Mouse (Mus musculus) heart, postnatal 0 days (tissue): ENCODE measurements around the gene Stradb. TPM values are rescaled to one million over a fixed set of nuclear protein-coding genes. Genes with fewer than 3 reads are reported as not detected.
A peak's percentile ranks its signal among the peaks of the same experiment; 100 is the strongest.

Source experiments
- ATAC-seq: fragments of 200-750 bp; cut with Nextera tagmentation; 2 replicates; pipeline ENCODE4 v1.8.0; 2017; ENCODE audit warnings: low read depth, moderate number of reproducible peaks, moderate library complexity; ENCODE audit not compliant: insufficient read depth
- DNase-seq: peaks from one replicate; pipeline ENCODE4 v3.0.0-alpha.2; 2016; ENCODE audit warnings: low spot score
- H3K27ac ChIP-seq: fragments of 300-500 bp; sonication (generic); 2 replicates; pipeline ENCODE4 v1.5.1; 2014; ENCODE audit warnings: low read depth, mild to moderate bottlenecking
- H3K27me3 ChIP-seq: fragments of 300-500 bp; sonication (generic); 2 replicates; pipeline ENCODE4 v1.6.1; 2014; ENCODE audit warnings: low read length, mixed read lengths; ENCODE audit not compliant: control insufficient read depth, insufficient read depth
- H3K36me3 ChIP-seq: fragments of 300-500 bp; sonication (generic); replicated peaks from 2 replicates; pipeline ENCODE4 v1.6.1; 2014; ENCODE audit warnings: low read length, mixed read lengths; ENCODE audit not compliant: control insufficient read depth, insufficient read depth
- H3K4me1 ChIP-seq: fragments of 300-500 bp; sonication (generic); 2 replicates; pipeline ENCODE4 v1.6.1; 2014; ENCODE audit warnings: antibody characterized with exemption; ENCODE audit not compliant: control insufficient read depth, insufficient read depth
- H3K4me2 ChIP-seq: fragments of 300-500 bp; sonication (generic); 2 replicates; pipeline ENCODE4 v1.6.1; 2014; ENCODE audit warnings: low read depth, mild to moderate bottlenecking, low read length, moderate library complexity
- H3K4me3 ChIP-seq: fragments of 300-500 bp; sonication (generic); 2 replicates; pipeline ENCODE4 v1.5.1; 2014; ENCODE audit warnings: low read depth, low read length
- H3K9ac ChIP-seq: fragments of 300-500 bp; sonication (generic); replicated peaks from 2 replicates; pipeline ENCODE4 v1.6.1; 2014; ENCODE audit warnings: low read depth, low read length, mixed read lengths
- H3K9me3 ChIP-seq: fragments of 300-500 bp; sonication (generic); replicated peaks from 2 replicates; pipeline ENCODE4 v1.6.1; 2016; ENCODE audit warnings: low read length; ENCODE audit not compliant: control insufficient read depth
- CTCF ChIP-seq: IDR thresholded peaks from 2 replicates; pipeline ENCODE4 v1.5.1; 2016; ENCODE audit warnings: antibody characterized with exemption, control low read depth, low read depth
- EP300 ChIP-seq: IDR thresholded peaks from 2 replicates; pipeline ENCODE4 v1.6.1; 2016; ENCODE audit warnings: antibody characterized with exemption, low read depth
- WGBS: fragments of 180-500 bp; shearing (Covaris S2); extraction: QIAGEN DNeasy Blood & Tissue Kit; methylation state at CpG from one replicate; pipeline ENCODE4 v1.1.7; 2014; 5-methylcytosine and 5-hydroxymethylcytosine counted together
- polyA plus RNA-seq: library from polyadenylated mRNA; unstranded; fragments of >200 nt; fragmentation: Nextera tagmentation; extraction: Ambion mirVana; gene quantifications from 2 replicates; pipeline ENCODE4 v1.2.1, GENCODE M21; 2015
- total RNA-seq: library from RNA; depleted of rRNA; stranded (reverse); fragments of >200 nt; gene quantifications from 2 replicates; pipeline ENCODE4 v1.2.3, GENCODE M21; 2014; ENCODE audit warnings: low replicate concordance

The Stradb gene
- total and polyA plus RNA-seq, 2 experiments from 2014 or later, result 22.7 to 25.1 TPM

GRCm38 (mm10) chr1:58945960-58946670 is 27.2 kb upstream of the Stradb start:
- H3K27ac ChIP-seq, result peak overlapping the region; percentile 70
- WGBS, result 64% methylated on average over 7 of the region's 7 CpGs
- TF ChIP-seq EP300 (no peak), CTCF (no peak)

GRCm38 (mm10) chr1:58946718-58947117 is 26.6 kb upstream of the Stradb start:
- Histone ChIP-seq H3K9ac (no peak overlapping the region), H3K36me3 (peaks cover 17% of the 10 kb centered on the region), H3K4me2 (no peak overlapping the region), H3K27ac (peak overlapping the region; percentile 70), H3K4me1 (peaks cover 33% of the 10 kb centered on the region), H3K27me3 (no peaks in the 10 kb centered on the region), H3K4me3 (no peak overlapping the region), H3K9me3 (no peaks in the 10 kb centered on the region)
- DNase-seq (no peak), ATAC-seq (no peak)
- WGBS, result 69% methylated on average over 9 of the region's 9 CpGs
- TF ChIP-seq CTCF (no peak), EP300 (no peak)

More at GRCm38 (mm10) chr1:58945960-58946670, 27.2 kb upstream of the Stradb start:
- DNase-seq, result no peak
- Histone ChIP-seq H3K4me1 (peaks cover 27% of the 10 kb centered on the region), H3K9ac (no peak overlapping the region), H3K9me3 (no peaks in the 10 kb centered on the region), H3K36me3 (peaks cover 17% of the 10 kb centered on the region), H3K27me3 (no peaks in the 10 kb centered on the region), H3K4me2 (no peak overlapping the region), H3K4me3 (no peak overlapping the region)
- ATAC-seq, result no peak

- peaks cover 61% of the 10 kb centered on the region for H3K4me1 ChIP-seq
- DNase-seq (peak; percentile 22), ATAC-seq (no peak)
- H3K9ac ChIP-seq, result no peak overlapping the region
- TF ChIP-seq EP300, result no peak
- TF ChIP-seq CTCF, result no peak
- 58% methylated on average over 6 of the region's 6 CpGs for WGBS
- H3K36me3 ChIP-seq, result peaks cover 16% of the 10 kb centered on the region
- no peak overlapping the region for H3K4me3 ChIP-seq
- H3K27me3 ChIP-seq, result no peaks in the 10 kb centered on the region
- H3K4me2 ChIP-seq, result no peak overlapping the region
- H3K9me3 ChIP-seq, result no peaks in the 10 kb centered on the region
- H3K27ac ChIP-seq, result peak overlapping the region; percentile 89
These were observed 23.7 kb upstream of the Stradb start for GRCm38 (mm10) chr1:58949561-58950106.

GRCm38 (mm10) chr1:58950899-58951648 is 22.2 kb upstream of the Stradb start:
- no peaks in the 10 kb centered on the region for H3K9me3 ChIP-seq
- no peak overlapping the region for H3K4me3 ChIP-seq
- no peak for TF ChIP-seq EP300
- no peak for TF ChIP-seq CTCF
- 3% methylated on average over 8 of the region's 8 CpGs for WGBS
- peak; percentile 78 for DNase-seq
- peak overlapping the region; percentile 89 for H3K27ac ChIP-seq
- peak overlapping the region; percentile 5; the same call in 1 of the 2 replicates for H3K4me2 ChIP-seq
- peaks cover 3% of the 10 kb centered on the region; the same call in 1 of the 2 replicates for H3K36me3 ChIP-seq
- H3K9ac ChIP-seq, result peak overlapping the region; percentile 12; the same call in 1 of the 2 replicates
- H3K27me3 ChIP-seq, result no peaks in the 10 kb centered on the region
- peaks cover 67% of the 10 kb centered on the region for H3K4me1 ChIP-seq
- peak; percentile 83 for ATAC-seq

- H3K4me3 ChIP-seq, result no peak overlapping the region
- H3K4me1 ChIP-seq, result peaks cover 64% of the 10 kb centered on the region
- peak overlapping the region; percentile 89 for H3K27ac ChIP-seq
- no peak for ATAC-seq
- H3K9ac ChIP-seq, result no peak overlapping the region
- TF ChIP-seq CTCF (no peak), EP300 (no peak)
- H3K9me3 ChIP-seq, result no peaks in the 10 kb centered on the region
- H3K4me2 ChIP-seq, result 0 out of 2 replicates have a peak overlapping the region, but pooled peaks have one; percentile 5
- no peaks in the 10 kb centered on the region for H3K36me3 ChIP-seq
- peak; percentile 6 for DNase-seq
- WGBS, result 64% methylated on average over 4 of the region's 4 CpGs
- H3K27me3 ChIP-seq, result no peaks in the 10 kb centered on the region
These were observed 21.5 kb upstream of the Stradb start for GRCm38 (mm10) chr1:58951841-58952240.
